Mouse (Mus musculus) kidney, postnatal 0 days (tissue): ENCODE results near the gene Skil. TPM values are rescaled to one million over a fixed set of nuclear protein-coding genes. Genes with fewer than 3 reads are reported as not detected.
A peak's percentile ranks its signal among the peaks of the same experiment; 100 is the strongest.

Experiments
- ATAC-seq: fragments of 200-750 bp; cut with Nextera tagmentation; replicated peaks from 2 replicates; pipeline ENCODE4 v1.8.0; 2017; ENCODE audit warnings: low read depth, moderate number of reproducible peaks, moderate TSS enrichment, moderate library complexity; ENCODE audit not compliant: low FRiP score
- DNase-seq: peaks from one replicate; pipeline ENCODE4 v3.0.0-alpha.2; 2016; ENCODE audit warnings: low spot score
- H3K27ac ChIP-seq: fragments of 300-500 bp; sonication (generic); 2 replicates; pipeline ENCODE4 v1.5.1; 2014; ENCODE audit warnings: mild to moderate bottlenecking
- H3K27me3 ChIP-seq: fragments of 300-500 bp; sonication (generic); 2 replicates; pipeline ENCODE4 v1.6.1; 2014; ENCODE audit warnings: low read length, mixed read lengths; ENCODE audit not compliant: insufficient read depth
- H3K36me3 ChIP-seq: fragments of 300-500 bp; sonication (generic); 2 replicates; pipeline ENCODE4 v1.6.1; 2014; ENCODE audit warnings: low read length, mixed read lengths; ENCODE audit not compliant: insufficient read depth
- H3K4me1 ChIP-seq: fragments of 300-500 bp; sonication (generic); replicated peaks from 2 replicates; pipeline ENCODE4 v1.6.1; 2014; ENCODE audit warnings: antibody characterized with exemption, low read length, mixed read lengths; ENCODE audit not compliant: insufficient read depth
- H3K4me2 ChIP-seq: fragments of 300-500 bp; sonication (generic); 2 replicates; pipeline ENCODE4 v1.6.1; 2014; ENCODE audit warnings: mild to moderate bottlenecking, low read length, moderate library complexity, mixed read lengths
- H3K4me3 ChIP-seq: fragments of 300-500 bp; sonication (generic); replicated peaks from 2 replicates; pipeline ENCODE4 v1.5.1; 2014; ENCODE audit warnings: low read depth, low read length
- H3K9ac ChIP-seq: fragments of 300-500 bp; sonication (generic); 2 replicates; pipeline ENCODE4 v1.6.1; 2014; ENCODE audit warnings: low read depth, low read length
- H3K9me3 ChIP-seq: fragments of 300-500 bp; sonication (generic); replicated peaks from 2 replicates; pipeline ENCODE4 v1.6.1; 2016; ENCODE audit warnings: low read length, inconsistent platforms, mixed read lengths
- CTCF ChIP-seq: IDR thresholded peaks from 2 replicates; pipeline ENCODE4 v1.5.1; 2016; ENCODE audit warnings: antibody characterized with exemption, low read depth, mild to moderate bottlenecking, moderate library complexity
- WGBS: fragments of 180-500 bp; shearing (Covaris S2); extraction: QIAGEN DNeasy Blood & Tissue Kit; methylation state at CpG from one replicate; pipeline ENCODE4 v1.1.7; 2014; 5-methylcytosine and 5-hydroxymethylcytosine counted together
- polyA plus RNA-seq: library from polyadenylated mRNA; unstranded; fragments of >200 nt; fragmentation: Nextera tagmentation; extraction: Ambion mirVana; gene quantifications from 2 replicates; pipeline ENCODE4 v1.2.1, GENCODE M21; 2015

The Skil gene
- polyA plus RNA-seq, 1 experiment from 2014 or later, result 20.7 TPM

DNA sequence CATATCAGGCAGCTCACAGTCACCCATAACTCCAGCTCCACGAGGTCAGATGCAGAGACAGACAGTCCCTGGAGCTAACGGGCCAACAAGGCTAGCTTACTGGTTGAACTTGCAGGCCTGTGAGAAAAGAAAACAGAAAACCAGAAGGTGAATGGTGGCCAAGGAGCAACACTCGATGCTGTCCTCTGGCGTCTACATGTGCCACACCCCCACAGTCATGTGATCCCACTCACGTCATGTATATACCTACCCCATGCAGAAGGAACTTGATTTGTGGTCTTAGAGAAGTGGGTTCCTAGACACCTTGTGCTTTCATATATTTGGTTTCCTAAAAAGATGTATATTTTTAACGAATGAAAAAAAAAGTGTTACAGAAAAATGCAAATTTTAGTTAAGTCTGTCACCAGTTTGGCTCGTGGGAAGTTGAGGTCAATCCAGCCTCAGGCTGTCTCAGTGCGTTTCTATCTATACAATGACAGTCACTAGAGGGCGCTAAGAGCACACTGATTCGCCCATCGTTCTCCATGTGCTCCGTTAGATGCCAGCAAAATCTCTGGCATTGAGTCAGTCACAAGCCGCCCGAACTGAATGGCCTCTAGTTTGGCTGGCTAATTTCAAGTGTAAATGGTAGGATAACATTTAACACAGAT lies 50.9 kb downstream of the Skil start:
- ATAC-seq (peak; percentile 79), DNase-seq (peak; percentile 94)
- TF ChIP-seq CTCF, result peak; percentile 92
- 15% methylated on average over 14 of the region's 14 CpGs for WGBS
- Histone ChIP-seq H3K4me3 (no peak overlapping the region), H3K27ac (no peak overlapping the region), H3K27me3 (0 out of 2 replicates have a peak, but pooled peaks cover 3% of the 10 kb centered on the region), H3K9me3 (no peaks in the 10 kb centered on the region), H3K36me3 (no peaks in the 10 kb centered on the region), H3K4me2 (no peak overlapping the region), H3K9ac (no peak overlapping the region), H3K4me1 (peaks cover 5% of the 10 kb centered on the region; the same call in 1 of the 2 replicates)

DNA sequence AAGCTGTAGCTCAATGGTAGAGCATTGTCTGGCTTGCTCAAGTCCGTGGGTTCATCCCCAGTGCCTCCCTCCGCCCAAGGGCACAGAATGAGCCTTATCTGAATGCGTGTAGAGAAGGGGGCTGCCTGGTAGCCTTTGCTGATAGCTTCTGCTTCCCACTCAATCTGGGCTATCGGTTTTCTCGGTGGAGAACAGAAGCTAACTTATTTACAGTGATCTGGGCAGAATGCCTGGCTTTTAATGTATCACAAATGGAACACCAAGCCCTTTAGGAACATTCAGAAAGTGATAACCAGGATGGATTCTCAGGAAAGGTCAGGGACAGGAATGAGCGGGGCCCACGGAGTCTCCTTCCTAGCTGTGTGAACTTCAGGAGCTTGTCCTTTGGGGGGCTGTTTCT lies 53.7 kb downstream of the Skil start:
- Histone ChIP-seq H3K4me1 (peaks cover 5% of the 10 kb centered on the region), H3K27me3 (0 out of 2 replicates have a peak, but pooled peaks cover 3% of the 10 kb centered on the region), H3K4me3 (no peak overlapping the region), H3K27ac (no peak overlapping the region), H3K4me2 (no peak overlapping the region), H3K36me3 (no peaks in the 10 kb centered on the region), H3K9ac (no peak overlapping the region), H3K9me3 (no peaks in the 10 kb centered on the region)
- no peak for TF ChIP-seq CTCF
- no peak for ATAC-seq
- no peak for DNase-seq
- 80% methylated on average over 7 of the region's 7 CpGs for WGBS

DNA sequence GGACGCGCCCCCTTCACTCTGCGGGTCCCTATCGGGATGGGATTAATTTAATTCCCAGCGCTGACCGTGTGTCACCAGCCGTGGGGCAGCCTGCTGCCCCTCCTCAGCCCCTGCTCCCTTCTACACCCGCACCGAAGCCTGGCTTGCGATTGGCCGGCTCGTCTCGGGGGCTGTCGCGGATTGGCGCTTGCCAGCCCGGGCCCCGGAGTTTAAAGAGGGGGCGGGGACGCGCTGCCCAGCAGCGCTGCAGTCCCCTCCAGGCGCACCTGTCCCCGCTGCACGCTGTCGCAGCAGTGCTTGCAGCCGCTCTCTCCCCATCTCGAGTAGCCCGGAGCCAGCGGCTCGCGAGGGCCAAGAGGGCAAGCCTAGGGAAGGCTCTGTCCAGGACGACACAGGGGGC lies 54.8 kb downstream of the Skil start, which contains the start of gene Cldn11:
Gene Cldn11, plus strand, starts transcription at position 215 of the 400 bp plus-strand sequence.
- Histone ChIP-seq H3K4me1 (peaks cover 5% of the 10 kb centered on the region), H3K9me3 (no peaks in the 10 kb centered on the region), H3K36me3 (no peaks in the 10 kb centered on the region), H3K4me3 (peak within 1 kb of the TSS; percentile 37), H3K27me3 (0 out of 2 replicates have a peak, but pooled peaks cover 3% of the 10 kb centered on the region), H3K27ac (no peak within 1 kb of the TSS), H3K4me2 (peak within 1 kb of the TSS; percentile 83), H3K9ac (peak within 1 kb of the TSS; percentile 18; the same call in 1 of the 2 replicates)
- ATAC-seq (peak; percentile 60), DNase-seq (peak; percentile 80)
- TF ChIP-seq CTCF, result no peak
- WGBS, result 1% methylated on average over 33 of the region's 33 CpGs

DNA sequence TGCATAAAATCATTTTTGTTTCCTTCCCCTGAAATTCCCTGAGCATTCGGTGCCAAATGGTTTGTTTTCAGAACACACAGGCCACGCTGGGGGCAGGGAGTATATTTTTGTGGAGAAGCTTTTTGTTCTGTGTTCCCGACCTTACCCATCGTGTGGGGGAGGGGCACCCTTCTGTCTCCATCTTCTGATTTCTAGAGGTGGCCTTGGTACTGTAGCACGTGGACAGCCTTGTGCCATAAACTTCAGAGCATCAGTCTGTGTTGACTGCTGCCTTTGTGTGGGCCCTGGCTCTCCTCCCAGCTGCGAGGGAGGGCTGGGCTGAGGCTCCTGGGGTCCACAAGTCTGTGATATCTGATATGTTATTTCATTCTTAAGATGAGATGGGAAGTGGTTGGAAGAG lies 57.2 kb downstream of the Skil start:
- H3K27ac ChIP-seq, result no peak overlapping the region
- 22% methylated on average over 6 of the region's 6 CpGs for WGBS

DNA sequence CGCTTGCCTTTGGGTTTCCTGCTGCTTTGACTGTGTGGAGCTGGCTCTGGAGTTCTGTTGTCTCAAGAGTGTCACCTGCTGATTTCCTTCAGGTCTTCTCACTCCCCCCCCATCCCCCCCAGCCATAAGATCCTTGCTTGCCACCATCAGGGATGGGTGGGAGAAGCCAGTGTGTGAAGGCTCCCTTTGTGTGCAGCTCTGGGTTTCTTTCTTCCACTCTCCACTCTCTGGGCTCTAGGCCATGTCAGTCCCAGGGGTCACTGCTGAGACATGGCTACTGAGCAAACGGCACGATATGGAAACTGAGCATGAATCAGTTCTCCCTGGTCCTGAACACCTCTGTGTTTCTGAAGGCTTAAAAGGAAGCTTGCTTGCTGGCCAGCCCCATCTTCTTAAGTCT lies 61.3 kb downstream of the Skil start:
- H3K27me3 ChIP-seq, result no peaks in the 10 kb centered on the region
- H3K27ac ChIP-seq, result no peak overlapping the region
- H3K9me3 ChIP-seq, result no peaks in the 10 kb centered on the region
- no peaks in the 10 kb centered on the region; the same call in 1 of the 2 replicates for H3K4me1 ChIP-seq
- no peak overlapping the region for H3K4me3 ChIP-seq
- H3K9ac ChIP-seq, result no peak overlapping the region
- ATAC-seq (no peak), DNase-seq (no peak)
- H3K4me2 ChIP-seq, result no peak overlapping the region
- no peak for TF ChIP-seq CTCF
- WGBS, result 29% methylated on average over 3 of the region's 3 CpGs
- no peaks in the 10 kb centered on the region for H3K36me3 ChIP-seq

More for the DNA sequence above, 57.2 kb downstream of the Skil start:
- no peak for ATAC-seq
- no peak overlapping the region for H3K4me3 ChIP-seq
- no peak for TF ChIP-seq CTCF
- no peaks in the 10 kb centered on the region for H3K9me3 ChIP-seq
- DNase-seq, result no peak
- H3K4me2 ChIP-seq, result peak overlapping the region; percentile 6; the same call in 1 of the 2 replicates
- H3K36me3 ChIP-seq, result no peaks in the 10 kb centered on the region
- H3K27me3 ChIP-seq, result 0 out of 2 replicates have a peak, but pooled peaks cover 3% of the 10 kb centered on the region
- H3K9ac ChIP-seq, result no peak overlapping the region
- H3K4me1 ChIP-seq, result peaks cover 5% of the 10 kb centered on the region

DNA sequence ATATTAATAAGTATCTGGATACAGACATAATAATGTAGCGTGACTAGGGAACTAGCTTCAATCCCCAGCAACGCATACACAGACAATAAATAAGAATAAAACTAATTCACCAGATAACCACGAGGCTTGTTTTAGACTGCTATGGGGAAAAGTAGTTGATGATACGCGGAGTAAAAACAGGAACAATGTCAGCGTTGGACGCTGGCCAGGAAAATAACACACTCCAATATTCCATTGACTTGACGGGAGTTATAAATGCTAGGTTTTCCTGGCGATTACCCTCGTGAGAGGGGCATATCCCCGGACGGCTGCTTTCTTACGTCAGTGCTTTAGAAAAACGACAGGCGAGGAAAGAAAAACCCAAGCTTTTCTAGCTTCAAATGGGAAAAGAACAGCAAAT lies 62.9 kb downstream of the Skil start:
- Histone ChIP-seq H3K27ac (no peak overlapping the region), H3K4me1 (no peaks in the 10 kb centered on the region), H3K36me3 (no peaks in the 10 kb centered on the region), H3K9ac (no peak overlapping the region), H3K9me3 (no peaks in the 10 kb centered on the region), H3K27me3 (no peaks in the 10 kb centered on the region), H3K4me3 (no peak overlapping the region), H3K4me2 (no peak overlapping the region)
- WGBS, result 64% methylated on average over 15 of the region's 15 CpGs
- TF ChIP-seq CTCF, result no peak
- no peak for ATAC-seq
- DNase-seq, result no peak
